Mouse (Mus musculus) CH12.LX (cell line): Measurements from ENCODE around the gene 9930021J03Rik. TPM values are rescaled to one million over a fixed set of nuclear protein-coding genes. Genes with fewer than 3 reads are reported as not detected.

Experiments used
- DNase-seq: peaks from one replicate; pipeline ENCODE4 v3.0.0-alpha.2; 2013; ENCODE audit errors: extremely low read depth
- H3K27ac ChIP-seq: 2 replicates; pipeline ENCODE4 v1.5.1; 2012; ENCODE audit warnings: low read depth, mild to moderate bottlenecking, control low read depth, moderate library complexity; ENCODE audit not compliant: insufficient read depth
- H3K27me3 ChIP-seq: replicated peaks from 2 replicates; pipeline ENCODE3; 2012; ENCODE audit warnings: inconsistent platforms
- H3K36me3 ChIP-seq, 2 experiments: replicated peaks in 1 of 2; 2 replicates each; pipeline versions ENCODE3 to v1.6.1; 2012; ENCODE audit warnings: inconsistent platforms in 1 of 2, low read length in 1 of 2, mild to moderate bottlenecking in 1 of 2, mixed read lengths in 1 of 2, moderate library complexity in 1 of 2; ENCODE audit not compliant: control insufficient read depth in 1 of 2, insufficient read depth in 1 of 2
- H3K4me1 ChIP-seq, 2 experiments: 2 replicates each; pipeline ENCODE4 v1.6.1; 2012; ENCODE audit warnings: inconsistent platforms in 1 of 2, moderate library complexity in 1 of 2; ENCODE audit not compliant: insufficient read depth in 2 of 2, control insufficient read depth in 1 of 2
- H3K4me2 ChIP-seq: 2 replicates; pipeline ENCODE4 v1.6.1; 2012; ENCODE audit warnings: low read depth, mild to moderate bottlenecking, control low read depth; ENCODE audit not compliant: poor library complexity, insufficient read depth, severe bottlenecking
- H3K4me3 ChIP-seq, 3 experiments: fragments of 150-350 bp in 1 of 3; sonication (generic) in 1 of 3; replicated peaks in 1 of 3; 2 replicates each; pipeline versions ENCODE3 to v1.5.1; 2011 to 2012; ENCODE audit warnings: low read depth in 2 of 3, low read length in 2 of 3, mild to moderate bottlenecking in 2 of 3, moderate library complexity in 2 of 3, control low read depth in 1 of 3, improper control_type of control experiment in 1 of 3, inconsistent platforms in 1 of 3, mixed read lengths in 1 of 3; ENCODE audit not compliant: poor library complexity in 1 of 3
- H3K79me2 ChIP-seq: replicated peaks from 2 replicates; pipeline ENCODE4 v1.6.1; 2012; ENCODE audit warnings: mild to moderate bottlenecking, moderate library complexity; ENCODE audit not compliant: control insufficient read depth, poor library complexity, insufficient read depth, severe bottlenecking; ENCODE audit errors: extremely low read depth
- H3K9ac ChIP-seq: 2 replicates; pipeline ENCODE4 v1.6.1; 2012; ENCODE audit warnings: low read depth, mild to moderate bottlenecking, control low read depth, moderate library complexity; ENCODE audit not compliant: insufficient read depth
- H3K9me3 ChIP-seq: replicated peaks from 2 replicates; pipeline ENCODE3; 2012; ENCODE audit warnings: low read length, inconsistent platforms, mixed read lengths
- BHLHE40 ChIP-seq: IDR thresholded peaks from 2 replicates; pipeline ENCODE4 v1.6.1; 2011; ENCODE audit warnings: mild to moderate bottlenecking, low read depth, low read length, improper control_type of control experiment
- CHD1 ChIP-seq: IDR thresholded peaks from 2 replicates; pipeline ENCODE4 v1.6.1; 2012; ENCODE audit warnings: low read depth, low read length, improper control_type of control experiment, inconsistent platforms
- CHD2 ChIP-seq: IDR thresholded peaks from 2 replicates; pipeline ENCODE4 v1.6.1; 2011; ENCODE audit warnings: low read length, improper control_type of control experiment
- CTCF ChIP-seq, 2 experiments: IDR thresholded peaks in 1 of 2; conservative IDR thresholded peaks in 1 of 2; 2 replicates each; pipeline ENCODE4 v1.5.1; 2011 to 2012; ENCODE audit warnings: low read depth in 2 of 2, low read length in 2 of 2, improper control_type of control experiment in 1 of 2, inconsistent platforms in 1 of 2, mild to moderate bottlenecking in 1 of 2, moderate library complexity in 1 of 2
- E2F4 ChIP-seq: IDR thresholded peaks from 2 replicates; pipeline ENCODE4 v1.6.1; 2011; ENCODE audit warnings: low read depth, low read length, improper control_type of control experiment; ENCODE audit not compliant: insufficient replicate concordance
- EP300 ChIP-seq: IDR thresholded peaks from 2 replicates; pipeline ENCODE4 v1.6.1; 2011; ENCODE audit warnings: low read length, improper control_type of control experiment
- ETS1 ChIP-seq: conservative IDR thresholded peaks from 2 replicates; pipeline ENCODE4 v1.6.1; 2012; ENCODE audit warnings: low read depth, mild to moderate bottlenecking, inconsistent platforms, low read length, improper control_type of control experiment, moderate library complexity
- GABPA ChIP-seq: IDR thresholded peaks from 2 replicates; pipeline ENCODE4 v1.6.1; 2012; ENCODE audit warnings: low read depth, low read length, improper control_type of control experiment, inconsistent platforms; ENCODE audit not compliant: insufficient replicate concordance
- HCFC1 ChIP-seq: IDR thresholded peaks from 2 replicates; pipeline ENCODE4 v1.6.1; 2012; ENCODE audit warnings: low read depth, mild to moderate bottlenecking, inconsistent platforms, low read length, improper control_type of control experiment
- IRF4 ChIP-seq: IDR thresholded peaks from 2 replicates; pipeline ENCODE4 v1.6.1; 2014; ENCODE audit warnings: low read depth, mild to moderate bottlenecking, inconsistent platforms, low read length, improper control_type of control experiment
- JUN ChIP-seq: IDR thresholded peaks from 2 replicates; pipeline ENCODE4 v1.6.1; 2011; ENCODE audit warnings: low read depth, mild to moderate bottlenecking, low read length, improper control_type of control experiment, moderate library complexity; ENCODE audit not compliant: insufficient read depth
- JUND ChIP-seq: conservative IDR thresholded peaks from 2 replicates; pipeline ENCODE4 v1.6.1; 2011; ENCODE audit warnings: low read depth, low read length, improper control_type of control experiment
- KAT2A ChIP-seq: IDR thresholded peaks from 2 replicates; pipeline ENCODE4 v1.6.1; 2012; ENCODE audit warnings: low read length, improper control_type of control experiment, inconsistent platforms; ENCODE audit not compliant: insufficient replicate concordance
- MAFK ChIP-seq: IDR thresholded peaks from 2 replicates; pipeline ENCODE4 v1.6.1; 2011; ENCODE audit warnings: low read length, improper control_type of control experiment; ENCODE audit not compliant: insufficient replicate concordance
- MAX ChIP-seq: IDR thresholded peaks from 2 replicates; pipeline ENCODE4 v1.6.1; 2011; ENCODE audit warnings: low read length, improper control_type of control experiment
- MAZ ChIP-seq: IDR thresholded peaks from 2 replicates; pipeline ENCODE4 v1.6.1; 2012; ENCODE audit warnings: low read depth, mild to moderate bottlenecking, inconsistent platforms, low read length, improper control_type of control experiment, moderate library complexity
- MEF2A ChIP-seq: IDR thresholded peaks from 2 replicates; pipeline ENCODE4 v1.6.1; 2014; ENCODE audit warnings: low read depth, mild to moderate bottlenecking, inconsistent platforms, low read length, improper control_type of control experiment, borderline replicate concordance
- MXI1 ChIP-seq: IDR thresholded peaks from 2 replicates; pipeline ENCODE4 v1.6.1; 2011; ENCODE audit warnings: mild to moderate bottlenecking, low read depth, low read length, improper control_type of control experiment
- MYC ChIP-seq: IDR thresholded peaks from 2 replicates; pipeline ENCODE4 v1.6.1; 2011; ENCODE audit warnings: low read depth, mild to moderate bottlenecking, improper control_type of control experiment, low read length
- NELFE ChIP-seq: IDR thresholded peaks from 2 replicates; pipeline ENCODE4 v1.6.1; 2011; ENCODE audit warnings: low read depth, low read length, improper control_type of control experiment
- NRF1 ChIP-seq: IDR thresholded peaks from 2 replicates; pipeline ENCODE4 v1.6.1; 2014; ENCODE audit warnings: low read depth, mild to moderate bottlenecking, inconsistent platforms, low read length, improper control_type of control experiment, moderate library complexity
- PAX5 ChIP-seq: IDR thresholded peaks from 2 replicates; pipeline ENCODE4 v1.6.1; 2012; ENCODE audit warnings: low read length, inconsistent platforms, mixed read lengths
- POLR2A ChIP-seq: IDR thresholded peaks from 2 replicates; pipeline ENCODE4 v1.6.1; 2011; ENCODE audit warnings: low read depth, mild to moderate bottlenecking, improper control_type of control experiment, low read length
- POLR2AphosphoS2 ChIP-seq: IDR thresholded peaks from 2 replicates; pipeline ENCODE4 v1.6.1; 2011; ENCODE audit warnings: low read depth, low read length, improper control_type of control experiment
- RCOR1 ChIP-seq: conservative IDR thresholded peaks from 2 replicates; pipeline ENCODE4 v1.6.1; 2012; ENCODE audit warnings: low read depth, mild to moderate bottlenecking, inconsistent platforms, low read length, improper control_type of control experiment
- SIN3A ChIP-seq: IDR thresholded peaks from 2 replicates; pipeline ENCODE4 v1.6.1; 2012; ENCODE audit warnings: low read length, improper control_type of control experiment, inconsistent platforms
- SMC3 ChIP-seq: IDR thresholded peaks from 2 replicates; pipeline ENCODE4 v1.6.1; 2011; ENCODE audit warnings: low read depth, low read length, improper control_type of control experiment
- TBP ChIP-seq: conservative IDR thresholded peaks from 2 replicates; pipeline ENCODE4 v1.6.1; 2011; ENCODE audit warnings: low read depth, low read length, improper control_type of control experiment
- UBTF ChIP-seq: IDR thresholded peaks from 2 replicates; pipeline ENCODE4 v1.6.1; 2012; ENCODE audit warnings: low read depth, mild to moderate bottlenecking, inconsistent platforms, low read length, improper control_type of control experiment, moderate library complexity
- USF1 ChIP-seq: IDR thresholded peaks from 2 replicates; pipeline ENCODE4 v1.6.1; 2014; ENCODE audit warnings: low read depth, mild to moderate bottlenecking, inconsistent platforms, low read length, improper control_type of control experiment
- USF2 ChIP-seq: conservative IDR thresholded peaks from 2 replicates; pipeline ENCODE4 v1.6.1; 2011; ENCODE audit warnings: low read depth, low read length, improper control_type of control experiment
- ZC3H11A ChIP-seq: IDR thresholded peaks from 2 replicates; pipeline ENCODE4 v1.6.1; 2012; ENCODE audit warnings: low read depth, mild to moderate bottlenecking, inconsistent platforms, low read length, improper control_type of control experiment
- ZKSCAN1 ChIP-seq: IDR thresholded peaks from 2 replicates; pipeline ENCODE4 v1.6.1; 2012; ENCODE audit warnings: low read depth, inconsistent platforms, low read length, improper control_type of control experiment, borderline replicate concordance
- ZMIZ1 ChIP-seq: IDR thresholded peaks from 2 replicates; pipeline ENCODE4 v1.6.1; 2012; ENCODE audit warnings: low read depth, mild to moderate bottlenecking, inconsistent platforms, low read length, improper control_type of control experiment
- ZNF384 ChIP-seq: IDR thresholded peaks from 2 replicates; pipeline ENCODE4 v1.6.1; 2012; ENCODE audit warnings: low read depth, low read length, improper control_type of control experiment, inconsistent platforms
- dilution Hi-C: fragments of 300-500 bp; cut with MboI; formaldehyde crosslinking; loops from 2 replicates; pipeline ENCODE4 v1.14.3; 2020; ENCODE audit warnings: low sequenced_read_pairs; ENCODE audit not compliant: extremely low pct_unique_long_range_greater_than_20kb, extremely low pct_ligation_motif_present
- in situ Hi-C: fragments of 300-500 bp; cut with MboI; formaldehyde crosslinking; loops from 3 replicates; pipeline ENCODE4 v1.14.3; 2019; ENCODE audit warnings: low sequenced_read_pairs, low pct_ligation_motif_present, low pct_unique_long_range_greater_than_20kb, mixed read lengths
- polyA plus RNA-seq: library from polyadenylated mRNA; unstranded; fragments of >175 nt; gene quantifications from 2 replicates; pipeline ENCODE4 v1.2.1, GENCODE M21; 2012; ENCODE audit warnings: low read depth; ENCODE audit not compliant: insufficient read length
- total RNA-seq, 2 experiments: library from RNA; depleted of rRNA; stranded (reverse); fragments of 300-350 nt in 1 of 2; fragments of >200 nt in 1 of 2; gene quantifications; 2 replicates each; pipeline ENCODE4 v1.2.3; 2012 to 2014

The 9930021J03Rik gene
- total and polyA plus RNA-seq, 3 experiments: 4.2 to 8.7 (median 7.8) TPM

DNA sequence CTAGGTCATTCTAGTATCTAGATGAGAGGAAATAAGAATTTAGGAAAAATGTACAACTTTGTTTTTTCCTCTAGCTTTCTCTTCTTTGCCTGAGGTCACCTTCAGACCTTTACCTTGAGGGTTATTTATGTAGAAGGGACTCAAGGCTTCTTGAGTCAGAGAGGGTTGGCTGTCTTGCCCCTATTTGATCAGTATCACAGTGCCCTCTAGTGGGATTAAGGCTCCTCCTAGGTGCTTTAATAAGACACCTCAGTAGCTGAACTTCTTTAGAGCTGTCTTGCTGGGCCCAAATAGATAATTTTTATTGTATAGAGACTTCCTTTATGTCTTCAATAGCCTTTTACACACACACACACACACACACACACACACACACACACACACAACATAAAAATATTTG, 15.2 kb upstream of the 9930021J03Rik start (continued):
- TF ChIP-seq KAT2A (no peak), JUND (no peak), POLR2A (no peak), MAZ (no peak), ZKSCAN1 (no peak)

DNA sequence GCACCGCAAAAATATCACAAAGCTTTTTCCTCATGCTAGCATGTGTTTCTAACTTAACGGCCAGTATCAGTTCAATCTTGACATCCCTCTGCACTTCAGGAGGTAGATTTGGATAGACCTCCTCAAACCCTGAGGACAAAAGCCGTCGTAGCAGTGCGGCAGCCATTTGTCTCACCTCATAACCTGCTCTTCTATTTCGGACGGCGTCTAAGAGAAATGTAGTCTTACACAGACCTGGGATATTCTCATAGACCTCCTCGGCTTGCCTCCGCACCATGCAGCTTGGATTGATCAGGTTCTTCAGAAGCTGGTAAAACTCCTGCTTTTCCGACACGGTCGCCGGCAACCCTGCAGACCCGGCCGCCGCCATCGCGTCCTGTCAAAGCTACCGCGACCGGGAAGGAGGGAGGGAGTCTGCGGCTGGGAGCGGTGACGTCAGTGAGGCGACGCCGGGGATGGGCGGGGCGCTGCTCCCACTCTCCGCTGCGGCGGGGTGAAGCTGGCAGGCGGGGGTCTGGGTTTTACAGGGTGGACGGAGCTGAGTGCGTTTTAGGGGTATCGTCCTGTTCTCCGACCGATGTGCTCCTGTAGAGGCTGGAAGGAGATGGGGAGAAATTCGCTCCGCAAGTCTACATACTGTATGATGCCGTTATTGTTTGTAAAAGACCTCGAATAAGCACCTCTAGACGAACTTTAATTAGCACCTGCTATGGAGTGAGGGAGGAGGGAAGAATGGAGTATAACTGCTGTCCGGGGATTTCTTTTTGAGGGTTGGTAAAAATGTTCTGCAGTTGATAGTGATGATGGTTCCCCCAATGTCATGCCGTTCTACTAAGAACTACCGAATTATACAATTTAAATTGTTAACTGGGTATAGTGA, 7.0 kb upstream of the 9930021J03Rik start, which contains the start of gene Ranbp6:
Gene Ranbp6 (minus strand): TSS at position 394 of the 880 bp plus-strand sequence.
- H3K36me3 ChIP-seq: peaks cover 18 to 31% of the 10 kb centered on the region in 2 experiments
- in situ Hi-C loops: loop anchor here (10.0 to 25.0 kb wide), 4 partner anchors 108 to 451 kb away; partner anchors contain the start of genes Cd274, Ermp1 and Plgrkt
- H3K9me3 ChIP-seq: no peaks in the 10 kb centered on the region
- peak; percentile 79 for DNase-seq
- H3K79me2 ChIP-seq: peaks cover 33% of the 10 kb centered on the region
- H3K4me2 ChIP-seq: peak within 1 kb of the TSS; percentile 99
- peak within 1 kb of the TSS; percentile 77 to 97 (median 85) for H3K4me3 ChIP-seq
- no peak within 1 kb of the TSS for H3K27ac ChIP-seq
- H3K4me1 ChIP-seq: peaks cover 6 to 35% of the 10 kb centered on the region in 2 experiments
- dilution Hi-C loops: no loop called here
- peak within 1 kb of the TSS; percentile 79 for H3K9ac ChIP-seq
- no peaks in the 10 kb centered on the region for H3K27me3 ChIP-seq
- TF ChIP-seq ZNF384 (no peak), NELFE (peak; percentile 96), KAT2A (peak; percentile 73; the same call in 1 of the 2 replicates), RCOR1 (0 out of 2 replicates have a peak, but pooled peaks have one; percentile 49), USF1 (no peak), NRF1 (peak; percentile 65), JUN (no peak), GABPA (no peak), MYC (no peak), ZKSCAN1 (no peak), CHD1 (no peak), UBTF (no peak), POLR2AphosphoS2 (peak; percentile 72; the same call in 1 of the 2 replicates), HCFC1 (peak; percentile 89), E2F4 (no peak), MEF2A (peak; percentile 71), SMC3 (peak; percentile 14; the same call in 1 of the 2 replicates), EP300 (no peak), MAX (peak; percentile 62), ETS1 (0 out of 2 replicates have a peak, but pooled peaks have one; percentile 18), USF2 (no peak), MAZ (peak; percentile 100), IRF4 (peak; percentile 90), TBP (0 out of 2 replicates have a peak, but pooled peaks have one; percentile 34), CTCF (conservative IDR thresholded peaks at IDR 0.05 in 1 of 2, IDR thresholded peaks at IDR 0.05 in 1 of 2; ENCODE audit: low read depth in 2 of 2, low read length in 2 of 2) (no peak), CHD2 (no peak), ZC3H11A (no peak), ZMIZ1 (peak; percentile 65), PAX5 (no peak), MAFK (no peak), MXI1 (peak; percentile 84), JUND (no peak), SIN3A (peak; percentile 97), BHLHE40 (no peak), POLR2A (peak; percentile 88)
